Mouse (Mus musculus) liver (tissue): ENCODE results near the gene Unc119b.
A peak's percentile ranks its signal among the peaks of the same experiment; 100 is the strongest.
"Not testable (repeated sequence)": the region's sequence is repeated elsewhere in the genome, so short reads cannot be mapped to it uniquely, and the experiment has no call there.

ENCODE experiments used
- DNase-seq: peaks from one replicate; pipeline ENCODE4 v3.0.0-alpha.2; 2020; ENCODE audit warnings: mixed read lengths

Unc119b gene

GRCm38 (mm10) chr5:115156933-115157589, 22.3 kb upstream of the Unc119b start:
- DNase-seq: peak; percentile 21

GRCm38 (mm10) chr5:115156401-115156800, 21.6 kb upstream of the Unc119b start:
- no peak for DNase-seq

- DNase-seq: peak; percentile 51
These were observed 21.1 kb upstream of the Unc119b start for GRCm38 (mm10) chr5:115155831-115156230.

- DNase-seq: no peak
These were observed 20.4 kb upstream of the Unc119b start for GRCm38 (mm10) chr5:115155156-115155631.

- DNase-seq: no peak
These were observed 17.6 kb upstream of the Unc119b start for GRCm38 (mm10) chr5:115152132-115152956.

- no peak for DNase-seq
These were observed 16.7 kb upstream of the Unc119b start for GRCm38 (mm10) chr5:115151457-115151856.

- no peak for DNase-seq
These were observed 16.2 kb upstream of the Unc119b start for GRCm38 (mm10) chr5:115150991-115151390.

GRCm38 (mm10) chr5:115149675-115150459, 15.1 kb upstream of the Unc119b start:
- no peak for DNase-seq

GRCm38 (mm10) chr5:115148872-115149271, 14.1 kb upstream of the Unc119b start:
- DNase-seq: not testable (repeated sequence)

GRCm38 (mm10) chr5:115148378-115148777, 13.6 kb upstream of the Unc119b start:
- DNase-seq: no peak

- no peak for DNase-seq
These were observed 12.6 kb upstream of the Unc119b start for GRCm38 (mm10) chr5:115147388-115147787.

- DNase-seq: no peak
These were observed 12.0 kb upstream of the Unc119b start for GRCm38 (mm10) chr5:115146747-115147130.

- no peak for DNase-seq
These were observed 11.4 kb upstream of the Unc119b start for GRCm38 (mm10) chr5:115145976-115146746.

- no peak for DNase-seq
These were observed 10.6 kb upstream of the Unc119b start for GRCm38 (mm10) chr5:115145253-115145968.

- DNase-seq: no peak
These were observed 9.7 kb upstream of the Unc119b start for GRCm38 (mm10) chr5:115144471-115144870.

- DNase-seq: no peak
These were observed 8.8 kb upstream of the Unc119b start for GRCm38 (mm10) chr5:115143552-115143951.

- DNase-seq: no peak
These were observed 7.5 kb upstream of the Unc119b start for GRCm38 (mm10) chr5:115142166-115142697.

GRCm38 (mm10) chr5:115140726-115141125, 6.0 kb upstream of the Unc119b start:
- DNase-seq: no peak

- no peak for DNase-seq
These were observed 4.3 kb upstream of the Unc119b start for GRCm38 (mm10) chr5:115139124-115139523.

- no peak for DNase-seq
These were observed 1.3 kb downstream of the Unc119b start for GRCm38 (mm10) chr5:115133358-115134066.

GRCm38 (mm10) chr5:115132465-115132864, 2.3 kb downstream of the Unc119b start:
- no peak for DNase-seq
